Mouse (Mus musculus): ENCODE measurements around the gene Lck. TPM values are rescaled to one million over a fixed set of nuclear protein-coding genes. Genes with fewer than 3 reads are reported as not detected.
"Not testable (repeated sequence)": the region's sequence is repeated elsewhere in the genome, so short reads cannot be mapped to it uniquely, and the experiment has no call there.

Lck gene
- total and polyA plus RNA-seq, 3 experiments, result 0.84 to 3.5 (median 1.1) TPM

DNA sequence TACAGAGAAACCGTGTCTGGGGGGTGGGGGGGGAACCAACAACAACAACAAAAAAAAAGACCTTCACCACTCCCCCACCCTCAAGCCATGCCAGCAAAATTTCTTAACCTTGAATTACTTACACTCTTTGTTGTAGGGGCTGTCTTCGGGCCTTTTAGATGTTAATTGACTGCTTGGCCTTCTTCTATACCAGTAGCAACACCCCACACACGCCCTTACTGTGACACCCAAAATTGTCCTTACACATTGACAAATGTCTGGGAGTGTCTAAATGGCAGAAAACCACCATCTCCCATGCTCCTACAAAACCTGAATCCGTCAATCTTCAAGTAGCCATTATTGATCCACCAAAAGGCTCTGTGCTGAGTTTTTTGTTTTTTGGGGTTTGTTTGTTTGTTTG is 29.3 kb downstream of the Lck start:
- Histone ChIP-seq H3K79me2 (replicated peaks; ENCODE audit: control insufficient read depth, insufficient read depth, low read length) (no peaks in the 10 kb centered on the region), H3K36me3 (ENCODE audit: control insufficient read depth, insufficient read depth, low read length) (no peaks in the 10 kb centered on the region), H3K4me3 (no peak overlapping the region), H3K27ac (no peak overlapping the region), H3K9ac (ENCODE audit: low read depth, low read length) (no peak overlapping the region), H3K27me3 (ENCODE audit: control insufficient read depth, insufficient read depth, low read length) (no peaks in the 10 kb centered on the region), H3K4me1 (ENCODE audit: control insufficient read depth, insufficient read depth, low read length) (peaks cover 6% of the 10 kb centered on the region)
- intact Hi-C loops (cut with DNase I), result no loop called here
- 95% methylated on average over 4 of the region's 4 CpGs for WGBS
- TF ChIP-seq POLR2A (IDR thresholded peaks at IDR 0.05; ENCODE audit: insufficient read depth, low read depth, low read length) (no peak), CTCF (IDR thresholded peaks at IDR 0.05) (no peak), EP300 (IDR thresholded peaks at IDR 0.05; ENCODE audit: insufficient read depth, low read depth, low read length) (no peak)
- no peak for DNase-seq

DNA sequence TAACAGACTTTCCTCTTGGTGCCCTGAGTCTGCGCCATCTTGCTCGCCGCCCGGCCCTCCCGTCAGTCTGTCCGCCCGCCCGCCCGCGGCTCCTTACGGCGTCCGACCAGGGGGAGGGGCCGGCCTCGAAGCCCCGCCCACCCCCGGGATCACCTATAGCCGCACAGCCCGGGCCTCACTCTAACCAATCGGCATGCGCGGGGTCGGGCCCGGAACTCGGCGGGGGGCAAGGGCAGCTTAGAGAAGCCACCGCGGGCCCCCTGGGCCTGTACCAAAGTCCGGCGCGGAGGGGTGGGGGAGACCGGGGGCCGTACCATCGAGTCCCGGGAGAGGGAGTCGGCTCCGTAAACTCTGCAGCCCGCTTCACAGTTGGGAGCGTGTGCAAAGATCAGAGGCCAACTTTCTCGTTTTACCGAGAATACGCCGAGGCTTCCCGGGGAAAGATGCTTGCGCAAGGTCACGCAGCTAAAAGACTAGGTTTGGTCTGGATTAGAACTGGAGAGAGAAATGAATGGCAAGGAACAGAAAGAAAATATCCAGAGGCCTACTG is 30.8 kb downstream of the Lck start, which contains the start of gene Hdac1:
Gene Hdac1 (minus strand): TSS at position 122 of the 550 bp plus-strand sequence.
- Histone ChIP-seq H3K4me1 (ENCODE audit: control insufficient read depth, insufficient read depth, low read length) (peaks cover 6% of the 10 kb centered on the region), H3K79me2 (replicated peaks; ENCODE audit: control insufficient read depth, insufficient read depth, low read length) (no peaks in the 10 kb centered on the region), H3K36me3 (ENCODE audit: control insufficient read depth, insufficient read depth, low read length) (no peaks in the 10 kb centered on the region), H3K4me3 (peak within 1 kb of the TSS; percentile 72), H3K27ac (peak within 1 kb of the TSS; percentile 86), H3K9ac (ENCODE audit: low read depth, low read length) (peak within 1 kb of the TSS; percentile 85), H3K27me3 (ENCODE audit: control insufficient read depth, insufficient read depth, low read length) (no peaks in the 10 kb centered on the region)
- intact Hi-C loops (cut with DNase I), result loop anchor here (2.0 kb wide), 2 partner anchors 14 to 58 kb away; partner anchors contain the start of genes Eif3i and Tmem234
- 1% methylated on average over 46 of the region's 46 CpGs for WGBS
- TF ChIP-seq CTCF (IDR thresholded peaks at IDR 0.05) (peak; percentile 48), POLR2A (IDR thresholded peaks at IDR 0.05; ENCODE audit: insufficient read depth, low read depth, low read length) (peak; percentile 58), EP300 (IDR thresholded peaks at IDR 0.05; ENCODE audit: insufficient read depth, low read depth, low read length) (peak; percentile 57; the same call in 1 of the 2 replicates)
- peak; percentile 98 to 99 for DNase-seq

DNA sequence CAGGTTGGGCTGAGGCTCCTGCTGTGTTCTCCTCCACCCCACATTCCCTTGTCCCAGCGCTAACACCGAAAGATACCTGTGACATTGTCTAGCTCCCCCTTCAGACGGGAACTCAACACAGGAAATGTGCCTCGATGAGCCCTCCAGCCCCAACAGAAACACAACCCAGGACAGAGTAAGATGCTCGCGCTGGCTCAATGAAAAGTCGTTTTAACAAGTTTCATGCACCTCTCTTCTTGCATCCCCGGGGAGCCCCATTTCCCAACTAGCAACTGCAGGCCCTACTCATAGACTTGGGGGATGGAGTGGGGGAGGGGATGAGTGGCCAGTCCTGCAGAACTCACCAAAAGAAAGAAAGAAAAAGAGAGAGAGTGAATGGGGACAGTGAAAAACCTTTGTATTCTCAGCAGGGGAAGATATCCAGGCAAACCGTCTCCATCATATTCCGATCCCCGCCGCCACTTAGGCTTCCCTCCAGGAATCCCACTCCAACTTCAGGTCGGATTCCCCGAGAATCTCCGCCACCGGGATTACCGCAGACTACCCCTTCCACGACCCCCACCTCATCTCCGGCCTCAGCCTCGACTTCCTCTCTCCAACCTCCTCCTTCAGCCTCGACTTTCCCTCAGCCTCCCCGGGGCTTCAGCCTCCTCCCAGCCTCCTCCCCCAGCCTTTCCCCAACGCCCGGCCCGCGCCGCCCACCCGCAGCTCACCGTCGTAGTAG is 31.4 kb downstream of the Lck start:
- Histone ChIP-seq H3K4me1 (ENCODE audit: control insufficient read depth, insufficient read depth, low read length) (peaks cover 6% of the 10 kb centered on the region), H3K27me3 (ENCODE audit: control insufficient read depth, insufficient read depth, low read length) (no peaks in the 10 kb centered on the region), H3K4me3 (peak overlapping the region; percentile 72), H3K79me2 (replicated peaks; ENCODE audit: control insufficient read depth, insufficient read depth, low read length) (no peaks in the 10 kb centered on the region), H3K9ac (ENCODE audit: low read depth, low read length) (peak overlapping the region; percentile 85), H3K27ac (peak overlapping the region; percentile 86), H3K36me3 (ENCODE audit: control insufficient read depth, insufficient read depth, low read length) (no peaks in the 10 kb centered on the region)
- intact Hi-C loops (cut with DNase I), result loop anchor here (2.0 kb wide), 2 partner anchors 15 to 59 kb away; partner anchors contain the start of genes Eif3i and Tmem234
- WGBS, result 2% methylated on average over 30 of the region's 30 CpGs
- no peak for TF ChIP-seq EP300 (IDR thresholded peaks at IDR 0.05; ENCODE audit: insufficient read depth, low read depth, low read length)
- no peak for TF ChIP-seq CTCF (IDR thresholded peaks at IDR 0.05)
- peak; percentile 34 for TF ChIP-seq POLR2A (IDR thresholded peaks at IDR 0.05; ENCODE audit: insufficient read depth, low read depth, low read length)
- DNase-seq, result peak; percentile 15 to 41

DNA sequence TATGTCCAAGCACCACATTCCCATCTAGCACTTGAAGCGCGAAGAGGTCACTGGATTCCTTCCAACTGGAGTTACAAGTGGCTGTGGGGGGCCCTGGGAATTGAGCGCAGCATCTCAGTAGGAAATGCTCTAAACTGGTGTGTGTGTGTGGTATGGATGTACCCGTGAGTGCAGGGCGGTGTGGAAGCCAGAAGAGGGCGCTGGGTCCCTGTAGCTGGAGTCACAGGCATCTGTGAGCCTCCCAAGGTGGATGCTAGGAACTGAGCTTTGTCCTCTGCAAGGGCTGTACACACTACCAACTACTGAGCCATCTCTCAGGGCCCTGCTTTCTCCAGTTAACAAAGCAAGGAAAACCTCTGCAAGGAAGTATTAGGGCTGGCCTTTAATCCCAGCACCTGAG is 33.4 kb downstream of the Lck start:
- Histone ChIP-seq H3K79me2 (replicated peaks; ENCODE audit: control insufficient read depth, insufficient read depth, low read length) (0 out of 2 replicates have a peak, but pooled peaks cover 2% of the 10 kb centered on the region), H3K4me3 (no peak overlapping the region), H3K27ac (no peak overlapping the region), H3K9ac (ENCODE audit: low read depth, low read length) (no peak overlapping the region), H3K4me1 (ENCODE audit: control insufficient read depth, insufficient read depth, low read length) (peaks cover 6% of the 10 kb centered on the region), H3K36me3 (ENCODE audit: control insufficient read depth, insufficient read depth, low read length) (no peaks in the 10 kb centered on the region), H3K27me3 (ENCODE audit: control insufficient read depth, insufficient read depth, low read length) (no peaks in the 10 kb centered on the region)
- peak; percentile 6 to 24 for DNase-seq
- WGBS, result 66% methylated on average over 6 of the region's 6 CpGs
- TF ChIP-seq CTCF (IDR thresholded peaks at IDR 0.05) (peak; percentile 42), POLR2A (IDR thresholded peaks at IDR 0.05; ENCODE audit: insufficient read depth, low read depth, low read length) (no peak)
- intact Hi-C loops (cut with DNase I), result no loop called here

DNA sequence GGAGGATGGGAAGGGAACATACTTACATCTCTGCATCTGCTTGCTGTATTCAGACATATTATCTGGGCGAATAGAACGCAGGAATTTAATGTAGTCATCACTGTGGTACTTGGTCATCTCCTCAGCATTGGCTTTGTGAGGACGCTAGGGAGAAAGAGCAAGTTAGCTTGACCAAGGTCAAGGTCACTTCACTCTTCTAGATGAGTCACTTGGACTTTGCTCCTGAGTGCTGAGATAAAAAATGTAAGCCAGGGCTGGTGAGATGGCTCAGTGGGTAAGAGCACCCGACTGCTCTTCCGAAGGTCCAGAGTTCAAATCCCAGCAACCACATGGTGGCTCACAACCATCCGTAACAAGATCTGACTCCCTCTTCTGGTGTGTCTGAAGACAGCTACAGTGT is 44.5 kb downstream of the Lck start:
- H3K27ac ChIP-seq; H3K27me3 ChIP-seq (ENCODE audit: control insufficient read depth, insufficient read depth, low read length); H3K79me2 ChIP-seq (replicated peaks; ENCODE audit: control insufficient read depth, insufficient read depth, low read length); H3K36me3 ChIP-seq (ENCODE audit: control insufficient read depth, insufficient read depth, low read length); H3K9ac ChIP-seq (ENCODE audit: low read depth, low read length); DNase-seq; H3K4me3 ChIP-seq; H3K4me1 ChIP-seq (ENCODE audit: control insufficient read depth, insufficient read depth, low read length); intact Hi-C loops (cut with DNase I): not testable (repeated sequence)
- WGBS, result 90% methylated on average over 6 of the region's 6 CpGs

DNA sequence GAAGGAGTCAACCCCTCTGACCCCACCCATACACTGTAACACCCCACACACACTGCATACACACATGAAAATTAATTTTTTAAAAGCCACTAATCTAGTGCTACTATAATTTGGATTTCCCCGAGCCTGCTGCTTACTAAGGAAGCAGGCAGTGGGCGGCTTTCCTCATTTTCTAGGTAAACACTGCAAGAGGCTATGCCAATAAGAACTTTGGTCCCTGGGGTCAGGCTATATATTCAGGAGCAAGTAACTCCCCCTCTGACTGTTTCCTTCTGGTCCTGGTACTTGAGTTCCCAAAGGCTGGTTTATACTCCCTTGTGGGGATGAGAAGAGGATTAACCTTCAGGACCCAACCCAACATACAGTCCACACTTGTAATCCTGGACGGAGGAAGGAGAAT is 47.6 kb downstream of the Lck start:
- H3K79me2 ChIP-seq (replicated peaks; ENCODE audit: control insufficient read depth, insufficient read depth, low read length), result no peaks in the 10 kb centered on the region
- H3K27me3 ChIP-seq (ENCODE audit: control insufficient read depth, insufficient read depth, low read length), result no peaks in the 10 kb centered on the region
- no peak overlapping the region for H3K27ac ChIP-seq
- H3K4me3 ChIP-seq, result no peak overlapping the region
- H3K4me1 ChIP-seq (ENCODE audit: control insufficient read depth, insufficient read depth, low read length), result peaks cover 1% of the 10 kb centered on the region; the same call in 1 of the 2 replicates
- intact Hi-C loops (cut with DNase I), result no loop called here
- no peak for TF ChIP-seq CTCF (IDR thresholded peaks at IDR 0.05)
- no peak for TF ChIP-seq EP300 (IDR thresholded peaks at IDR 0.05; ENCODE audit: insufficient read depth, low read depth, low read length)
- TF ChIP-seq POLR2A (IDR thresholded peaks at IDR 0.05; ENCODE audit: insufficient read depth, low read depth, low read length), result no peak
- no peak overlapping the region for H3K9ac ChIP-seq (ENCODE audit: low read depth, low read length)
- 58% methylated on average over 3 of the region's 3 CpGs for WGBS
- H3K36me3 ChIP-seq (ENCODE audit: control insufficient read depth, insufficient read depth, low read length), result peaks cover 2% of the 10 kb centered on the region; the same call in 1 of the 2 replicates
- no peak for DNase-seq
